Mouse (Mus musculus): ENCODE results near the gene Tkt.
"Not testable (repeated sequence)": the region's sequence is repeated elsewhere in the genome, so short reads cannot be mapped to it uniquely, and the experiment has no call there.

Gene Tkt

DNA sequence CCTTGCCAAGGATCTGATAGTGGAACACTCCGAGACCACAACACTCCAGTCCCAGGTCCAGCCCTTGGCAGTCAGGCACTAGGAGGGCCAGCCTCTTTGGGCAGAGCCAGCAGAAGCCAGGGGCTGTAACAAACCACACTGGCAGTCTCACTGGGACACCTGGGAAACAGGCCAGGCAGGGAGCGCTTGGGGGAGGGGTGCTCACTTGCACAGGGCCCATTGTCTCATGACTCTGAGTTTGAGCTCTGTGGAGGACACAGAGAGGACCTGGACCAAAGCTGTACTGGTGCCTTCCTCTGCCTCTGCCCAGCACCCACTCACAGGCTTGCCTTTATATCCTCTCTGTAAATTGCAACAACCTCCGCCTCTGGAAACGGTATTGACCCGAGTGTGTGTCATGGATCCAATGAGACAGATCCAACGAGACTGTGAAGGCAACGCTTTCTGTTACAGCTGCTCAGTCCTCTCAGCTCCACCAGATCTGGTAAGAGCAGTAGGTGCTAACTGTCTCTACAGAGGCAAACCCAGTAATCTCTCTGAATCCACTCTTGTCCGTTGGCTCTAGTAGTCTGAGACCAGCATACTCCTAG is at the start of gene Tkt:
TSS of gene Tkt (plus strand) at position 229 of the 590 bp plus-strand sequence.
- in situ Hi-C loops (cut with MboI, MseI) = no loop called here

DNA sequence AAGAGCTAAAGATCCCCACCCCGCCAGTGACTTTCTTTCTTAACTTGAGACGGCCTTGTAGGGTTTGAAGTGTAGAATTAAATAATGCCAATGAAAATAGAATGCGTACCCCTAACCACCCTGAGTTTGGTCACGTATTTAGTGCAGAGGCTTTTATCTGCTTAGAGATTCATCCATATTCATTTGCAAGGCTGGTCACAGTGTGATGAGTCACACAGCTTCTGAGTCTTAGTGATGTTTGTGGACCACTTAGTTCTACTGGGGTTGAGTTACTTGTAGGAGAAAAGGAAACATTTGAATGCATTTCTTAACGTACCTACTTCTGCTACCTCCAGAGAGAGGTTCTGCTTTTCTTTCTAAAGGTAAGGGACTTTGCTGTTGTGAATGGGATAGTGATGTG is 43.2 kb upstream of the Tkt start:
- in situ Hi-C loops (cut with MboI, MseI) = no loop called here

DNA sequence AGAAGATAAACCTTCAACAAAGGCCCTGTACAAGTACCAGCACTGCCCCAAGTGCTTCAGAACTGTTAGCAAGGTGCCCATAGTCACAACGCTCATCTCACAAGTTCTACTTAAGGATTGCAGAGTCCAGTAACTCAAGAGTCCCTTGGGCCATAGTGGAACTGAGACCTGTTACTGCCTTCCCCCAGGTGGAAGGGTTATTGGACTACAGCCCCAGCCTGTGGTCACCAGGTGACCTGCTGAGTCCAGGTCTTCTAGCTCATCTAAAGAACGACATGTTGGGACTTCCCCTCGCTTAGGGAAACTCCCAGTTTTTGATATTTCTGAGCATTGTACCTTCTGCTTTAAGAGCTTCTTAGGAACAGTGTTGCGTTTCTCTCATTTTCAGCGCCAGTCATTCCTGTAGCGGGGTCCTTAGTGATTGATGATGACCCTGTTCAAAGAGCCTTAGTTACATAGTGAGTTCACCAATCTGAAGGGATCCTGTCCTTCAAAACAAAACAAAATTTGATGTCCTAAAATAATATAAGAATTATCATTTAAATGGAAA is 37.9 kb upstream of the Tkt start:
- in situ Hi-C loops (cut with MboI, MseI) = no loop called here

DNA sequence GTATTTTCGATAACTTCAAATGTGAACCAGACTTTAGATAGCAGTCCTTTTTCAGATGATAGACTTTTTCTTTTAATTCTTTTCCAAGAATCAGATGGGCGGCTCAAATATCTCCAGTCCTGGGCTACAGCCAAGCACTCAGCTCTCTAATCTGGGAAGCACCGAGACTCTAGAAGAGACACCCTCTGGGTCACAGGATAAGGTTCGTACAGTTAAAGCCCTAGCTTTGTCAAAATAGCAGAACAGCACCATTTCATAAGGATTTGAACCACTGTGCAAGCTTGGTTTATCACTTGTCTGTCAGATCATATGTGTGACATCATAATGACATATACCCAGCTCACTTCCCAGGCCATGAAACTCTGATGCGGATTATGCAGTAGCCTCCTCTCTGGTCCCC is 35.3 kb upstream of the Tkt start:
- in situ Hi-C loops (cut with MboI, MseI) = no loop called here

DNA sequence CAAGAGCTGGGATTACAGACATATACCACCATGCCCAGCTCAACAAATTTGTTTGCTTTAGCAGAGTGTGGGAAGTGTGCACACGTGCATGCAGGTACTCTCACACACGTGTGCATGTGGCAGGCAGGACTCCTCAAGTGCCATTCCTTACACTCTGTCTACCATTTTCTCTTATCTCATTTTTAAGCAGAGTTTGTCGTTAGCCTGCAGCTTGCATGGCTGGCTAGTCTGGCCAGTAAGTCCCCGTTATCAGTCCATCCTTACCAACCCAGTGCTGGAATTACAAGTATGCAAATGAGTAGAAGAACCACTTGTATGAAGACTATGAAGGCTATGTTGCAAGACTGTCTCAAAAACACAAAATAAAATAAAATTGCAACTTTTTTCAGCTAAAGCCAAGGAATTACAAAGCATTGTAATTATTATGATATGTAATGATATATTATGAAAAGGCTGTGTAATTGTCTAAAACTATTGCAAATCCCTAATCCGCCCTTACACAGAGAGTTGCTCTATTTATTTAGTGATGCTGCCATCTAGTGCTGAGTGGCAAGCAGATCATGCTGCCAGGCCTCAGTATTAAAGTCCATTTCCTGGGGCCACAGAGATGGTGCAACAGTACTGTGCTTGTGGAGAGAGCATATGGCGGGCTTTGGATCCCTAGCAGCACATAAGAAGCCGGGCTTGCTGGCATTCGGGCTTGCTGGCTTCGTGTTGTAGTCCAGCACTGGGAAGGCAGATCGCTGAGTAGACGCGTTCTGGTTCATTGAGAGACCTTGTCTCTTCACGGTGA is 32.0 kb upstream of the Tkt start:
- in situ Hi-C loops (cut with MboI, MseI) = no loop called here

DNA sequence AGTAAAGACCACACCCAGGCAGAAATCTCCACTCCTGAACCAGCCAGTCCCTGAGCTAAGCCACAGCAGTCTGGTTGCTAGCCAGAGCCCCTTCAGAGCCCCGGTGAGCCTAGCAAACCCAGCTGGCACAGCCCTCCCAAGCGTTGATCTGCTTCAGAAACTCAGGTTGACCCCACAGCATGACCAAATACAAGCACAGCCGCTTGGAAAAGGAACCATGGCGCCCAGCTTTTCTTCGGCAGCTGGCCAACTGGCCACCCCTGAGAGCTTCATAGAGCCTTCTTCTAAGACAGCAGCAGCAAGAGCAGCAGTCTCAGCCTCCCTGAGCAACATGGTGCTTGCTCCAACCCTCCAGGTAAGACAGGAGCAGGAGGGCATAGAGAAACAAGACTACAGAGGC is 28.8 kb upstream of the Tkt start:
- in situ Hi-C loops (cut with MboI, MseI) = no loop called here

DNA sequence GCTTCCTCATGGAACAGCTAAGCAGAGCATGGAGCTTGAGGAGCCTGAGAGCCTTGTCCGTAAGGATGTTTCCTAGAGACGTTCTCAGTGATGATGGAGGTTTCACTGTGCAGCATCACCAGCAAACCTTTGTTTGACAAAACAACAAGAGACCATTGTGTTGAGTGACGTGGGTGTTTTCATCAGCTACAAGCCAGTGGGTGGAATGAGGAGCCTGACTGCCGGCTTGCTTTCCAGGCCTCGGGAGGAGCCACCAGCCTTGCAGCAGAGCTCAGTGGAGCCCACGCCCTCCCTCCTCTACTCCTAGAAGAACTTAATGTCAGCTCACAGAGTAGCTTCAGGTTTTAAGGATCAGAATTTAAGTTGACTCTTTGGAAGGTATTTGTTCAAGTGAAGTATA is 24.8 kb upstream of the Tkt start:
- in situ Hi-C loops (cut with MboI, MseI) = no loop called here

DNA sequence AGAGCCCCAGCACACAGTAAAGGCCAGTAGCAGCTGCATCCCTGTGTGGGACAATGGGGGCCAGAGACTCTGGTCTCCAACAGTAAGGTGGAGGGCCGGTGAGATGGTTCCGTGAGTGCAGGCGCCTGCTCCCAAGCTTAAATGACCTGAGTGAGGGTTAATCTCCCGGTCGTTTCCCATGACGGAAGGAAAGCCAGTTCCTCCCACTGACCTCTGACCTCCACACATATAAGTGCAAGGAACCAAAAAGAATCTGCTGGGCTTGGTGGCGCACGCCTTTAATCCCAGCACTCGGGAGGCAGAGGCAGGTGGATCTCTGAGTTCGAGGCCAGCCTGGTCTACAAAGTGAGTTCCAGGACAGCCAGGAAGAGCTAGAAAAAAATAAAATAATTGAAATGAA is 19.8 kb upstream of the Tkt start:
- in situ Hi-C loops (cut with MboI, MseI) = no loop called here

DNA sequence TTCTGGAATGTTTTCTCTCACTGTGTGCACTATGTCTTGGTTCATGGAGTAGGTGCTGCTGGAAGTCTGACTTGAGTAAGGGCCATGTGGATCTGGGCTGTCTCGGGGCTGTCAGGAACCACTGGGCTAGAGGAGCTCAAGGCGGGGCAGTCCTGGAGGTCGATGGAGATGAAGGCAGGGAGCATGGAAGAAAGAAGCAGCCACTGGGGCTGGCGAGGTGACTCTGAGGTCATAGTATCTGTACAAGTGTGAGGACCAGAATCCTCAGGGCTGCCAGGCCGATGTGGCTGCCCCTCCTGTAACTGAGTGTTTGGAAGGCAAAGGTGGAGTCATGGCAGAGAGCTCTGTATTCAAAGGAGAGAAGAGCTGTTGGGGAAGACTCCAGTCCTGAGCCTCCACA is 19.2 kb upstream of the Tkt start:
- in situ Hi-C loops (cut with MboI, MseI) = no loop called here

DNA sequence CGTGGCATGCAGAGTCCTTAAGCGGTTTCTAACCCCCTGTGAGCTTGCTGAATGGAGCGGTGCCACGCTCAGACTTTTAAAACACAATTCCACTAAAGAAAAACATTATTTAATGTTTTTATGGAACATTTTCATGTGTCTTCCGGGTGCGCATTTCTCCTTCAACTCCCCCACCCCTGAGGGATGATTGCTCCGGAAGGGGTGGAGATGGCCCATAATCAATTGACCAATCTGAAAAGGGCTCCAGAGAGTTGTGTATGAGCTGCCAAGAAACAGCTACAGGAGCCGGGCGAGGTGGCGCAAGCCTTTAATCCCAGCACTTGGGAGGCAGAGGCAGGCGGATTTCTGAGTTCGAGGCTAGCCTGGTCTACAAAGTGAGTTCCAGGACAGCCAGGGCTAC is 18.7 kb upstream of the Tkt start:
- in situ Hi-C loops (cut with MboI, MseI) = no loop called here

DNA sequence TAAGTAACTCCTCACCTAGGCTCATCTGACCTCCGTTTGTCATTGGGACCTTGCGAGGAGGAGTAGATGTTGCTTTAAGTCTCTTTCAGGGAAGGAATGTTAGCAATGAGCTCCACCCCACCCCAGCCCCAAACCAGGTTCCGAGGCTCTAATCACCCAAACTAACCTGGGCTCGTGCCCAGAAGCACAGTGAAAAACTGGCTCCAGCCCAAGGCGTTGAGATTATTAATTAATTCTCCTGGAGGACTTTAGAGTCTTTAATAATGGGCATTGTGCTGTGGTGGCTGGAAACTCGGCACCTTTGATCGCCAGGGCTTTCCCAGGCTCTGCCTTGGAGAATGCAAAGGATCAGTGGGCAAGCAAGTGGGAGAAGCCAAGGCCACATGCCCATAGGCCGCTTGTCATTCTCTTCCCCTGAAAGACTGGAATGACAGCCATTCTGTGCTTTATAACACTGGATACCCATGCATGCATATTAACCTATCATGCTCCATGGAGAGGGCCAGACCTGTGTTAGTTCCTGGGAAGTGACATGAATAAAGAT is 17.4 kb upstream of the Tkt start:
- in situ Hi-C loops (cut with MboI, MseI) = no loop called here

DNA sequence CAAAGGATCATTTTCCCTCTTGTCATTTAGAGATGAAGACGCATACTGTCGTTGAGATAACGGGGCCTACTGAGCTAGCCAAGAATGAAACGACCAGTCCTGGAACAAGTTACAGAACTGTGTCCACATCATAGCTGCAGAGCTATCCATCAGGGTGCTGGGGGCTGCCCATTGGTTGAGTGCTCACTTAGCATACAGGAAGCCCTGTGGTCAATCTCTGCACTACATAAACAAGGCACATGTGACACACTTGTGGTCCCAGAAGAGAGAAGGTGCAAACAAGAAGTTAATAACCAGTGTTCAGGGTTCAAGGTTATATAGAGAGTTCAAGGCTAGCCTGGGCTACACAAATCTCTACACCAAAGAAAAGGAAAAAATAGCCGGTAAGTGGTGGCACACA is 16.7 kb upstream of the Tkt start:
- in situ Hi-C loops (cut with MboI, MseI) = no loop called here

DNA sequence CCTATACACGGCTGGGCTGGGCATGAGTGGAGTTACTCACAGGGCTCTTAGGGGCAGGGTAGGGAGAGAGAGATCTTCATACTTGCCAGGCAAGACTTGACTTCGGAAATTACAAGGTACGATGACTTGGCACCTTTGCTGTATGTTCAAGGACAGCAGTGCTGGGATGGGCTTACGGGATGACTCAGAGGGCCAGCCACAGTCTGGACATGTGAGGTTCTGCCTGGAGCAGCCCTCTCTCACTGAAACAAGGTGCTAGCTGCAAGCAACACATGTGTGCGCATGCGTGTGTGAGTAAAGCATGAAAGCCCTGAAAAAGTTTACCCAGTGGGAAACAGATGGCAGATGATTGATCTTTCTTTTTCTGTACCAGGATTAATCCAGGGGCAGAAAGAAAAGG is 16.3 kb upstream of the Tkt start:
- in situ Hi-C loops (cut with MboI, MseI) = no loop called here

DNA sequence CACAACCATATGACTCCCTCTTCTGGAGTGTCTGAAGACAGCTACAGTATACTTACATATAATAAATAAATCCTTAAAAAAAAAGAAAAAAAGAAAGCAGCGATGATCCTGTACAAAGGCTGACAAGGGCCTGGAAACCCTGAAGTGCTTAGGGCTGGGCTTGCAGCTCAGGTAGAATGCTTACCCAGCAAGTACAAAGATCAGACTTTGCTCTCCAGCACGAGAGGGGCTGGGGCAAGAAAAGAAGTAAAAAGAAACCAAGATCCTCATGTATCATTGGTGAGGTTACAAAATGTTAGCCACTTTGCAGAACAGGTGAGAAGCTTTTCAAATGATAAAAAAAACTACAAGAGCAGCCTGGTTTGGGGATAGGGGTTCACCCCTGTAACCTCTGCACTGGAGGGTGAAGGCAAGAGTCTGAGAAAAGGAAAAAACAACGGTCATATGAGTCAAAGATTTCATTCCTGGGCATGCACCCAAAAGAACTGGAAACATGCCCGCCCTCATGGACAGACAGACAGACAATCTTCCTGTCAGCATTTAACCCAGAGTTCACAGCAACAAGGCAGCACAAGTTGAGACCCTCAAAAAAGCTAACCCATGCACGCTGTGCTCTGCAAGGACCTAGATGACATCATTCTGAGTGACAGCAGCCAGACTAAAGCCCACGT is 14.2 kb upstream of the Tkt start:
- in situ Hi-C loops (cut with MboI, MseI) = no loop called here

DNA sequence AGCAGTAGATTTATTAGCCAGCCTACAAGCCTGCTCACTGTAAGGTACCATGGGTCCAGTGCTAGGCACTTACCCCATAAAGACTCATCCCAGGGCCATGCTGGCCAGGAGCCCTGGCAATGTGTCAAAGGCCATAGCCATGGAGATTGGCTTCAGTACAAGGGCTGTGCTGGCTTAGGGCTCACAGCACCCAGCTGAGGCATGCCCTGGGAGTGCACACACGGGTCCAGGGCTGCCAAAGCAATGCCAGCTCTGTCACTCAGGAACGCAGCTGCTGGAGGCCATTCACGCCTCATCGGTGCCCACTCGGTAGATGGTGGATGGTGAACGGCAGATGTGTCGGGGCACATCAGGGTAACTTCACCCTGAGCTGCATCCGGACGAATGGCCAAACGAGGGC is 6.6 kb upstream of the Tkt start:
- in situ Hi-C loops (cut with MboI, MseI) = no loop called here

DNA sequence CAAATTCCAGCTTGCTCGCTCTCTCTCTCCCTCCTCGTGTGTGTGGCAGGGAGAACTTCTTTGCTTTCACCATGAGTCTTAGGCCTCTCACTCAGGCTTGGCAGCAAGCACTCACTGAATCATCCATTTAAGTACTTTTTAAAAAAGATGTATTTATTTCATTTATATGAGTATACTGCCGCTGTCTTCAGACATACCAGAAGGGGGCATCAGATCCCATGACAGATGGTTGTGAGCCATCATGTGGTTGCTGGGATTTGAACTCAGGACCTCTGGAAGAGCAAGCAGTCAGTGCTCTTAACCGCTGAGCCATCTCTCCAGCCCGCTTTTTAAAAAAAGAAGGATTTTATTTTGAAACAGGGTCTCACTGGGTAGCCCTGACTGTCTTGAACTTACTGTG is 4.8 kb upstream of the Tkt start:
- in situ Hi-C loops (cut with MboI, MseI) = not testable (repeated sequence)

DNA sequence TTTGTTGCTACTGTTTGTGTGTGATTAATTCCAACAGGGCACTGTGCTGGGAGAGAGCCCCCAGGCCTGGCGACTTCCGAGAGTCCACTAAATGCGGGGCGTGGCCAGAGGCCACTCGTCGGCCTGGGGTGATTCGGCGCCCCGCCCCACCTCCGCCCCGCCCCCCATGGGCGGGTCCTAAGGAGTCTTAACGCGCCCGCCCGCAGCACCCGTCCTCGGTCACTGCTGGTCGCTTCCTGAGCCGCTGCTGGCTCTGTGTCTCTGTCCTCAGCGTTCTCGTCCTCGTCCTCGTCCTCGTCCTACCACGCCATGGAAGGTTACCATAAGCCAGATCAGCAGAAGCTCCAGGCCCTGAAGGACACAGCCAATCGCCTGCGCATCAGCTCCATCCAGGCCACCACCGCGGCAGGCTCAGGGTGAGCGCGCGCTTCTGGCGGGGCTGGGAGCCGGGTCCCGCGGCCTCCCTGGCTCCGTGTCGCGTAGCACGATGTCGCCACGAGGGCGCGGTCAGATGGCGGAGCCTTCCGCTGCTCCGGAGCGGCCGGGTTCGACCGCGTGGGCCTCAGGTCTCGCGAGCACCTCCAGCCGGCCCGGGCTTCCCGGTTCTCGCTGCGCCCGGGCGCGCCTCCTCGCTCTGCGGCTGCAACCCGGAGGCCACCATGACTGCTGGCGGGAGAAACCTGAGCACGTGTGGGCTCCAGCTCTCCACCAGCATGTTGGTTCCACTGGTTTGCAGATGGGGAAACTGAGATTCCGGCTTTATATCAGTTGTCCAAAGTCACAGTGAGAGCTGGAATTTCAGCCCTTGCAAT is 1.0 kb downstream of the Tkt start:
- in situ Hi-C loops (cut with MboI, MseI) = no loop called here

DNA sequence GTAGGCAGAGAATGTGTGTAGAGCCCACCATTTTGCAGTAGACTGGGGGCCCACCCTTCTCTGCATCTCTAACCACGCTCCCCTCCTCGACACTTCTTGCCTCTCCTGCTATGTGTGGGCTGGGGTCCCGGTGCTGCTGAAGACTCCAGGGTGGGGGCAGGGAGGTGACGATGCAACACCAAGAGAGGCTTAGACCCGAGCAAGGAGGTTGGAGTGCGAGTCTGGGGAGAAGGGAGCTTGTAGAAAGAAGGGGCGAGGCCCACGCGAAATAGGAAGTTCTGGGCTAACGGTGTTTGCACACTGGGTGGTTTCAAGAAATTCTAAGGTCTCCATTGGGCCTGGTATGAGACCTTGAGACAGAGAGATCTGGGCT is 1.6 kb downstream of the Tkt start:
- in situ Hi-C loops (cut with MboI, MseI) = no loop called here

DNA sequence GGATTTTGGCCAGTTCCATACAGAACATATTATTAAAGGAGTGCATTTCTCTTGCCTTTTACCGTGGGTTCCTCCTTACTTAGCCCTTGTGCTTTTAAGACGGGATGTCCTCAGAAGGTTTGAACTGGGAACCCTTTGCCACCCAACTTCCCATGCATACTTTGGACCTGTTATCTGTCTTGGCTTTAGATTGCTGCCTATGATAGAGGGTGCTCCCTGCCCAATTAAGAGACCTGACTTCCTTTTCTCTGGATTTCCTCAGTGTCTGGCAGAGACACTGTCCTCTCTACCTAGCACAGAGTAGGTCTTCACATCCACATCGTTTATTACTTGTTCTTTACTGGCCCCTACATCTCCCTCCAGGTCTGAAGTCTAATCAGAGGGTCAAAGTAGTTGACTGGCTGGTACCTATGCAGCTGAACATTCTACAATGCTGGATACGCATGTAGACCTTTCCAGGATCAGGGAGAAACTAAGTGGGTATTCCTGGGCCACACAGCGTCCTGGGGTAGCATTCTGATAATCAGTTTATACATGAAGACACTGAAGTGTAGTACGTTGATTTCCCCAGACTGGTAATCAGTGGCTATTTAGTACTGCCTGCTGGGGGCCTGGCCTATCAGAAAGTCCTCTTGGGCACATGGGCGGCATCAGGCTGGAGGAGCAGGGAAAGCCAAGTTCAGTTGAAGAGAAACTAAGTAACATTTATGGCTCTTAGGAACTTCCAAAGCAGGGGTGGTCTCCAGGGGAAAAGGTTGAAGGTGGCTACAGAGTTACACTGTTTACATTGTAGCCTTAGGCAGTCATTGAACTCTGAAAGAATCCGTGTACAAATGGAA is 2.3 kb downstream of the Tkt start:
- in situ Hi-C loops (cut with MboI, MseI) = no loop called here

DNA sequence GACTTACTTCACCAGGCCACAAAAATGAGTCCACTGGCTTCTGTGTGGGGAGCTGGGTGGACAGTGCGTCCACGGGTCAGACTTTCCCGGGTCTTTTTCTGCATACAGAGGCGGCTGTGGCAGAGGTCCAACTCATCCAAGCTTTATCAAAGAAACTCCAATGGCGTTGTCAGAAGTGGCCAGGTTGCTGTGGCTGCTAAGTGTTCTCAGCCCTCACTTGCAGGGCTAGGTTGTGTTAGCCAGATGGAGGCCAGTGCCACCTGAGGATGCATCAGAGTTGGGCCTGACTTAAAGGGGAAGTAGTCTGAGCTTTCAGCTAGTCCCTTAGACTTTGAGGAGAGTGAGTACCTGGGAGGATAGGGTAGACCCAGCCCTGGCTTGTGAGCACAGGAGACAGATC is 3.4 kb downstream of the Tkt start:
- in situ Hi-C loops (cut with MboI, MseI) = no loop called here

DNA sequence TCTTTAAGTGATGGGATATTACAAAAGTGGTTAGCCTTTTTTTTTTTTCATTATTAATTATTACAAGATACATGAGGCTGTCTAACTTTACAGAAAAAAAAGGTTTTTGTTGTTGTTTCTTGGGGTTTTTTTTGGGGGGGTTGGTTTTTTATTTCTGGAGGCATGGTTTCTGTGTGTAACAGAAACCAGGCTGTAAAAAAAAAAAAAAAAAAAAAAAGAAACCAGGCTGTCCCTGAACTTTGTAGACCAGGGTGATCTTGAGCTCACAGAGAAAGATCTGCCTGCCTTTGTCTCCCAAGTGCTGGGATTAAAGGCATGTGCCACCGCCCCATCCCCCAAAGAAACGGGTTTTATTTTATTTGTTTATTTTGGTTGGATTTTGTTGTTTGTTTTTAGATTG is 3.8 kb downstream of the Tkt start:
- in situ Hi-C loops (cut with MboI, MseI) = no loop called here
